Mouse (Mus musculus) liver, adult 2 months (tissue): ENCODE measurements around the gene B4galt1.

Experiments used
- CTCF ChIP-seq: fragments of 200-500 bp; IDR thresholded peaks from 2 replicates; pipeline ENCODE4 v1.5.1; 2011; ENCODE audit warnings: low read depth, low read length, control low read depth
- POLR2A ChIP-seq: fragments of 200-500 bp; IDR thresholded peaks from 2 replicates; pipeline ENCODE4 v1.6.1; 2011; ENCODE audit warnings: low read length, control low read depth; ENCODE audit not compliant: insufficient read depth; ENCODE audit errors: extremely low read depth

- TF ChIP-seq POLR2A, result no peak
- no peak for TF ChIP-seq CTCF
Observed at GRCm38 (mm10) chr4:40825981-40826380, 27.8 kb downstream of the B4galt1 start.
